Mouse (Mus musculus): ENCODE data around the gene Map6d1. TPM values are rescaled to one million over a fixed set of nuclear protein-coding genes. Genes with fewer than 3 reads are reported as not detected.
A peak's percentile ranks its signal among the peaks of the same experiment; 100 is the strongest.

Gene Map6d1
- total RNA-seq (2022), result 10 to 100 TPM; 34.4 to 42.8 (median 37.9) TPM

- DNase-seq (ENCODE audit: low spot score in 2 of 2), result peak in 1 of 2 experiments; percentile 47
Observed at GRCm38 (mm10) chr16:20240468-20241414, at the start of gene Map6d1. TSS of gene Map6d1 (minus strand) at chr16:20241358.

DNA sequence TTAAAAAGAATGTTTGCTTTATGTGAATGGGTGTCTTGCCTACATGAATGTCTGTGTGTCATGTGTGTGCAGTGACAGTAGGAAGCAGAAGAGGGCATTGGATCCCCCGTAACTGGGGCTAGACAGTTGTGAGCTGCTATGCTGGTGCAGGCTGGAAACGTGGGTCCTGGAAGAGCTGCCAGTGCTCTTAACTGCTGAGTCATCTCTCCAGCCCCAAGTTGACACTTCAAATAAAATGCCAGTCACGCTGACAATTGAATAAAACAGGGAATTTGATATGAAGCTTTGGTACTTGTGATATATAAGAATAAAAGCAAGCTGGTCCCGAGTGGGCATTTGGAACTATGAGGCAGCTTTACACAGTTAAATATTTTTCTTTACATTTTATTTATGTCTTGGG is 39.1 kb upstream of the Map6d1 start:
- DNase-seq (ENCODE audit: low spot score in 2 of 2), result no peak

- no peak for DNase-seq (ENCODE audit: low spot score in 2 of 2)
Observed at GRCm38 (mm10) chr16:20279395-20279794, 38.2 kb upstream of the Map6d1 start.

DNA sequence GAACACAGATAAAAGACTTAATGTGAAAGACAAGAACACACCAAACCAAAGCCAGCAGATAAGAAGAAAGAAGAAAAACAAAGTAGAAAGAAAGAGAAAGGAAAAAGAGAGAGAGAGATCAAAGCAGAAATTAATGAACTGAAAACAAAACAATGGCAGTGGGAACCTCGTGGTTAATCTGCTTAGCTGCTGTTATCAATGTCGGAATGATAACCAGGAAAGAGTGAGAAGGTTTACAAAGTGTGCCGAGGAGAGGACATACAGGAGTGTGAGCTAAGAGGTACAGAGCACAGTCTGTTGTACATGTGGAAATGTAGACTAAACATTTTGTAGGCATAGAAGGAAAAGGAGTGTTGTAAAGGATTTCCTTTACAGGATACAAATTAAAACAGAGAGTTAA is 31.8 kb upstream of the Map6d1 start:
- DNase-seq (ENCODE audit: low spot score in 2 of 2), result no peak

DNA sequence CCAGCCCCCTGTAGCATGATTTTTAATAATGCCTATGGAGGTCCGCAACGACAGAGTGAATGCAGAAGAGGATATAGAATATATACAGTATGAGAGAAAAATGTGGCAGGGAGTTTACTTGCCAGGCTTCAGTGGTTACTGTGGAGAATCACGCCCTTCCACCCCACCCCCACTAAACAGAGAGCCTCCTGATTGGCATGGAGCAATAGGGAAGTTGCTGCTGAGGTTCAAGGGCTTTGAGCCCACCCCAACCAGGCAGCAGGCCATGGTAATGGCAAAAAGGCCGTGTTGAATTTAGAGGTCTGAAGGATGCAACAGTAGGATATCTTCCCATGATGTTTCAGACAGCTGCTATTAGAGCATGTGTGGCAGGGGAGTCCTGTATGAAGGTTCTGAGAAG is 30.2 kb upstream of the Map6d1 start:
- DNase-seq (ENCODE audit: low spot score in 2 of 2), result no peak

DNA sequence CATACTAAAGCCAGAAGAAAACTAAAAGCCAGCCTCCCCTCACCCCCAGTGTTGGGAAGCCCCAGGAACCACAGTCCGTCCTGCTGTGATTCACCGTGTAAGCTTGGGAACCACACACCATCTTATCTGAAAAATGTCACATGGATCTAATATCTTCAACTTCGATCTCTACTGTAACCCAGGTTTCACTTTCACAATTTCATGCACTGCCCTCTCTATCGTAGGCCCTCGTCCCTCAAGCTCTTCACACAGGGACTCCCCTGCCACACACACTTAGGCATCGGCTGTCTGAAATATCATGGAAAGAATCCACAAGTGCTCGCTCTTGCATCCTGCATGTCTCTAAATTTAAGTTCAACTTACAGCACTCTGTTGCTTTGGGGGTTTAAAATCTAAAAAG is 23.9 kb upstream of the Map6d1 start:
- DNase-seq (ENCODE audit: low spot score in 2 of 2), result no peak

GRCm38 (mm10) chr16:20257926-20258325 is 16.8 kb upstream of the Map6d1 start:
- no peak for DNase-seq (ENCODE audit: low spot score in 2 of 2)

DNA sequence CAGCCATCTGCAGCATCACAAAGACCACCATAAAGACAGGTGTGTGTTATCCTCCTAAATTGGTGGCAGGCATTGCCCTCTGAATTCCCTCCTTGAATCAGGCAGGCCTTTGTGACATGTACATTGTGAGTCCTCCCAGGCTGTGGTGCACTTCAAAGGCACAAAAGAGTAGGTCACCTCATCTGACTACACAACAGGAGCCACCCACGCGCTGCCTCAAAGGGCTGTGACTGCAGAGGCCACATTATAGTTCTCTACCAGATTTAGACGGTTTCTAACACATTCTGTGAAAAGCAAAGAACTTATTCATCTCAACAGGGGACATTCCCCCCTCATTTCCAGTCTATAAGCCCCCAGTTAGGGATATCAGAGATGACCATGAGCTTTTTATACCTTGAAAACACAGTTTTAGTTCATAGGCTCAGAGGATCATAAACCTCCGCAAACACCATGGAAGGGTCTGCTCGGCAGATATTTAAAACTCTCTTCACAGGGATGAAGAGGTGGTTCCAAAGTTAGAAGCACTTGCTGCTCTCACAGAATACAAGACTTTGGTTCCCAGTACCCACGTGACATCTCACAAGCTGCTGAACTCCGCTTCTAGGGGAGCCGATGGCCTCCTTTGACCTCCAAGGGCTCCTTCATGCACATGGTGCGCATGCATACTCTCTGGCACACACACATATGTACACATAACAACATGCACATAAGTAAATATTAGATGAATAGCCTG is 7.5 kb upstream of the Map6d1 start:
- peak in 1 of 2 experiments; percentile 68 for DNase-seq (ENCODE audit: low spot score in 2 of 2)

DNA sequence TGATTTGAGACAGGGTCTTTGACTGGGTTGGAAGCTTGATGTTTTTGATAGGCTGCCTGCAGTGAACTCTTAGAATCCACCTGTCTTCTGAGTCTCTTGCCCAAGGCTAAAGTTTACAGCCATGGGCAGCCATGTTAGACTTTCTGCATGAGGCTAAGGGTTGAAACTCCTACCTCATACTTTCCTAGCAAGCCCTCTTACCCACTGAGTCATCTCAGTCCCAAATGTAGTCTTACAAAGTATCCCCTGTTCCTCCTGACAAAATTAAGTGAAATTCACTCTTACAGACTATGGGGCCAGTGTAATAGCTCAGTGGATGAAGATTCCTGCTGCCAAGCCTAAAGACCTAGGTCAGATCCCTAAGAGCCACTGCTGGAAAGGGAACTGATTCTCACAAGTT is 5.9 kb upstream of the Map6d1 start:
- DNase-seq (ENCODE audit: low spot score in 2 of 2), result no peak

DNA sequence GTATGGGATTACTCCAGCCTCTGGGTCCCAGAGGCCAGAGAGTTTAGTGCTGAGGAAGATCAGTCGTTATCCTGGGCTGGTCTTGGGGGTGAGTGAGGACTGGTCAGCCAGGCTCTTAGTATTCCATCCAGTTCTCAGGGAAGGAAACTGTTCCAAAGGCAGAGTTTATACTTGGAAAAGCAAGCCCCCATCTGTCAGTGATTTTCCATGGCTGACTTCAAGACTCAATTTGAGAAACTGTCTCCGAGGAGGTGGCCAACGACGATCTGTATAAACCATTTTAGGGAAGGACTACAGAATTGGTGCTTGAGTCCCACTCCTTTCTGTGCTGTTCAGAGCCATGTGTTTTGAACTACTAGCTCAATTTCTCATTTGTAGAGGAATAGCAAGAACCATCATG is 2.5 kb downstream of the Map6d1 start:
- DNase-seq (ENCODE audit: low spot score in 2 of 2), result no peak

DNA sequence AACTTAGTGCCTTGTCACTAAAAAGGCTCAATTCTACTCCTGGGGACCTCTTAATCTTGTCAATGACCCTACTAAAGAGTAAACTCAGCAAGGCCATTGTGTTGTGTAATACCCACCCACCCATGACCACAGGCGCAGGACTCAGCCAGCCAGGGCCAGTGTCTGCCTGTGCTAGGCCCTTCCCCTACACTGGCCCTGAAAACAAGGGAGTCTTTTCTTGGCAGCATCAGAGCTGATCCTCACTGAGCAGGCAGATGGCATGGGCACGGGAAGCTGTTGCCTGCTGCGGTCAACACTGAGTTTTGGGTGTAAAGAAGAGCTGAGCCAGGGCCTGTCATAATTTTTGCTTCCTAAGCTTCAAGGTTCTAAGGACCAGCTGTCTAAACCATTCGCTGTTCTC is 3.7 kb downstream of the Map6d1 start:
- peak in 1 of 2 experiments; percentile 43 for DNase-seq (ENCODE audit: low spot score in 2 of 2)

DNA sequence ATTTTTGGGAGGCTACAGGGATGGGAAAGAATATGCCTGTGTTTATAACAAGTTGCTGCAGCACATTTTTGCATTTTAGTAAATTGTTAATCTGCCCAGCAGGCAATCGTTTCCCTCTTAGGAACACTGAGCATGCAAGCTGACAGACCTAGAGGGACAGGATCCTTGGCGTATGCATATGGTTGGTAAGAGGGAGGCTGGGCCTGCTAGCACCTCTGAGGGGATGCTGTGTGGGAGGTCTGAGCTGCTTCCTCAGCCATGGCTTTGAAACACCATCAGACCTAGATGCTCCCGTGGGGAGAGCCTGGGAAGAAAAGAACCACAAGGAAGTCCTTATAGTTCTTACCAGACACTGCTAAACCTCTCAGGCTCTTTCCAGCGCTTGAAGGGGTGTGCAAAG is 6.8 kb downstream of the Map6d1 start:
- DNase-seq (ENCODE audit: low spot score in 2 of 2), result no peak

GRCm38 (mm10) chr16:20228167-20228566 is 13.0 kb downstream of the Map6d1 start:
- no peak for DNase-seq (ENCODE audit: low spot score in 2 of 2)

DNA sequence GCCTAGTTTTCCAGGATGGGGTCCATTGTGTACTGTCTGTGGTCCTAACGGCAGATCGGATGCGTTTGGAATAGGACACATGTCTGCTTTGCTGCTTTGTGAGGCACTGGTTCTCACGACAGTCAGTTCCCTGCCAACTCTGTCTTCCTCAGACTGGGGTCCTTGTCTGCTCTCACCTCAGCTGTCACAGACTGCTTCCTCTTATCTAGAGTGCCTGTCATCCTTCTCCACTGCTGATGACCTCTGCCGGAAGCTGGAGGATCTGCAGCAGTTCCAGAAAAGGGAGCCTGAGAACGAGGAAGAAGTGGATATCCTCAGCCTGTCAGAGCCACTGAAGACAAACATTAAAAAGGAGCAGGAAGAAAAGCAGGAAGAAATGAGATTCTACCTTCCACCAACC is 13.7 kb downstream of the Map6d1 start:
- DNase-seq (ENCODE audit: low spot score in 2 of 2), result no peak

GRCm38 (mm10) chr16:20226676-20227075 is 14.5 kb downstream of the Map6d1 start:
- no peak for DNase-seq (ENCODE audit: low spot score in 2 of 2)

DNA sequence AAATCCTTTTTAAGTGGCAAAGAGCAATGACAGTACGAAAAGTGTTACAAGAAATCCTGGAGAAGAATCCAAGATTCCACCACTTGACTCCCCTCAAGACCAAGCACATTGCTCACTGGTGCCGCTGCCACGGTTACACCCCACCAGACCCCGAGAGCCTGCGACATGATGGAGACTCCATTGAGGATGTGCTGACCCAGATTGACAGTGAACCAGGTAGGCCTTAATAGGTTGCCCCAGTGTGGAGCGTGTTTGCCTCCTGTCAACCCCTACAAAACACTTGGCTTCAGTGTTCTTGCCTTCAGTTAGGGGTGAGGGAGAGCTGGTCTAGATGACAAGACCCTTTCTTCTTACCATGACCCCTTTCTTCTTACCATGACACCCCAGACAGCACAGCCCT is 18.4 kb downstream of the Map6d1 start:
- no peak for DNase-seq (ENCODE audit: low spot score in 2 of 2)

DNA sequence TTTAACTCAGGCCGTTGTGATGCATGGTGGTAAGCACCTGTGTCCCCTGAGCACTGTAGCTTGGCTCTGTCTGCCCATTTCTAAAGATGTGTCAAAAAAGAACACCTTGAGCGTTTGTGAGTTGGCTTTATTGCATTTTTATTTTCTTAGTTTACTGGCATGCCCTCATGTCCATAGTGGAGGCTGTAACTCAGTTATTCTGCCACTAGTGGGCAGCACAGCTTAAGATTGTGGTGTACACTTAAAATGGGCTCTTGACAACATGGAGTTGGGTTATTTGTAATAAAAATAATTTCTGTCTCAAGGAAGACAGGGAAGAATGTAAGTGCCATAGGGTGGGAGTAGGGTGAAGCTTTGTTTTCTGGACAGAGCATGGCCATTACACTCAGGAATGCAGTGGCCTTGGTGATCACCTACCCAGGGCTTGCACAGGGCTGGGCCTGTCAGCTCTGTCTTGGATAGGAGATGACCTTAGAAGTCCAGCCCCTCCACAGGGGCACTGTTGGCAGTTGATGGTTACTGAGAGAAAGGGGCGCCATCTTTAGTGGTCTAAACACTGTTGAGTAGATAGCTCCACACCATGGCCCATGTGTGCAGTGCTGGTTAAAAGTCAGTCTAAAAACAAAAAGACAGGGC is 27.4 kb downstream of the Map6d1 start:
- no peak for DNase-seq (ENCODE audit: low spot score in 2 of 2)

DNA sequence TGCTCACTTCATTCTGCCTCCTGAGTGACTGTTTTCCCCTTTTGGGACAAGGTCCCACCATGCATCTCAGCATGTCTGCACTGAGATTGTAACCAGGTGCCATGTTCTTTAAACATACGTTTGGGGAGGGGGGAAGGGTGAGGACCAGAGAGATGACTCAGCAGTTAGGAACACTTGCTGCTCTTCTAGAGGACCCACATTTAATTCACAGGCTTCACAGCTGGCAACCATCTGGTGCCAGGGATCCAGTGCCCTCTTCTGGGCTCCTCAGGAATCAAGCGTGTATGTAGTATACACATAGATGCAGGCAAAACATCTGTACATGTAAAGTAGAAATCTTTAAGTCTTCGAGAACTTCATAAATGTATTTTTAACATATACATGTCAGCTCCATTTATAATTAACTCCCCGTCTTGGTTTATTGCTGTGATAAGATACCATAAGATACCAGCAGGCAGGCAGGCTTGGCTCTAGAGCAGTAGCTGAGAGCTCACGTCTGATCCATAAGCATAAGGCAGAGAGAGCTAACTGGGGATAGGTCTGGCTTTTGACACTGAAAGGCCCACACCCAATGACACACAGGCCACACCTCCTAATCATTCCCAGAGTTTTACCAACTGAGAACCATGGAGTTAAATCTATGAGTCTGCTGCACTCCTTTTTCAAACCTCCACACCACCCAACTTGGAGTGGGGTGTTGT is 41.5 kb downstream of the Map6d1 start:
- no peak for DNase-seq (ENCODE audit: low spot score in 2 of 2)

DNA sequence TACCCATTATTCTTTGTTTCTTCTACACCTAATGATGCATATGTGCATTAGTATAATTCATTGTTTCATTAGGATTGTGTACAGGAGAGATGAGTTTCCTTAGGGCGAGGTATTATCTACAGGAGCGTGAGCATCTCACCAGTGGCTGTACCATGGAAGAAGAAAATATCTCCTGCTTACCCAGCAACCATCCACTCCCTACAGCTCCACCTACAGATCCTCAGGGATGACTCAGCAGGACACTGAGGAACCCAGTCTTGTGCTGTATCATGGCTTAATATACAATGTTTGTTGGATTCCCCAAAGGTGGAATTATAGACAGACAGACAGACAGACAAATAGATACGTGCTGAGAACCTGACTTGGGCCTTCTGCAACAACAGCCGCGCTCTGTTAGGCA is 44.2 kb downstream of the Map6d1 start:
- no peak for DNase-seq (ENCODE audit: low spot score in 2 of 2)

- DNase-seq (ENCODE audit: low spot score in 2 of 2), result no peak
Observed at GRCm38 (mm10) chr16:20195546-20195945, 45.6 kb downstream of the Map6d1 start.

DNA sequence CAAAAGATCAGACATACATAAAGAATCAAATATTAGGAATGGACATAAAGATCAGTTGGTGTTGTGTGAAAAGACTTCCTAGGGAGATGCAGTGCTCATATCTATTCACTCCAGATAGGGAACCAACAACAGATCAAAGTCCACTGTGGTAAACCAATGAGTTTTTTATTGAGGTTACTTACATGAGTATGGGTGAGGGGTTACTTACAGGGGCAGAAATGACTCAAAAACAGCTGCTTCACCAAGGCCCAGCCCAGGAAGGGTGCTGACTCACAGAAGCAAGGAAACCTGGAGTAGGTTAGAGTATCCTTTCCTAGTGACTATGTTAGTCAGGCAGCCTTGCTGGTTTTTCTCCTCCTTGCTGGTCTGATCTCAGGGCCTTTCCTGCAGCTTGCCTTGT is 49.1 kb downstream of the Map6d1 start:
- no peak for DNase-seq (ENCODE audit: low spot score in 2 of 2)

Measured in left cerebral cortex, adult 8-10 months (tissue).